Mouse (Mus musculus) forebrain, embryonic 12.5 days (tissue): ENCODE measurements around the gene BC061212. TPM values are rescaled to one million over a fixed set of nuclear protein-coding genes. Genes with fewer than 3 reads are reported as not detected.
"Not testable (repeated sequence)": the region's sequence is repeated elsewhere in the genome, so short reads cannot be mapped to it uniquely, and the experiment has no call there.

Experiments used
- ATAC-seq: fragments of 200-750 bp; cut with Nextera tagmentation; 2 replicates; pipeline ENCODE4 v1.8.0; 2017; ENCODE audit warnings: moderate TSS enrichment; ENCODE audit not compliant: low FRiP score
- H3K27ac ChIP-seq: fragments of 300-500 bp; sonication (generic); 2 replicates; pipeline ENCODE4 v1.5.1; 2016; ENCODE audit warnings: mild to moderate bottlenecking
- H3K27me3 ChIP-seq: fragments of 300-500 bp; sonication (generic); 2 replicates; pipeline ENCODE4 v1.6.1; 2016; ENCODE audit warnings: mild to moderate bottlenecking
- H3K36me3 ChIP-seq: fragments of 300-500 bp; sonication (generic); replicated peaks from 2 replicates; pipeline ENCODE4 v1.6.1; 2016; ENCODE audit warnings: mild to moderate bottlenecking
- H3K4me1 ChIP-seq: fragments of 300-500 bp; sonication (generic); 2 replicates; pipeline ENCODE4 v1.6.1; 2016
- H3K4me2 ChIP-seq: fragments of 300-500 bp; sonication (generic); 2 replicates; pipeline ENCODE4 v1.6.1; 2016; ENCODE audit warnings: mild to moderate bottlenecking, moderate library complexity
- H3K4me3 ChIP-seq: fragments of 300-500 bp; sonication (generic); replicated peaks from 2 replicates; pipeline ENCODE4 v1.5.1; 2016; ENCODE audit warnings: mild to moderate bottlenecking
- H3K9ac ChIP-seq: fragments of 300-500 bp; sonication (generic); 2 replicates; pipeline ENCODE4 v1.6.1; 2016; ENCODE audit warnings: mild to moderate bottlenecking
- H3K9me3 ChIP-seq: fragments of 300-500 bp; sonication (generic); 2 replicates; pipeline ENCODE4 v1.6.1; 2016
- WGBS: fragments of 180-500 bp; shearing (Covaris S2); methylation state at CpG from one replicate; pipeline ENCODE4 v1.1.7; 2016; 5-methylcytosine and 5-hydroxymethylcytosine counted together
- polyA plus RNA-seq: library from polyadenylated mRNA; unstranded; fragments of >200 nt; fragmentation: Nextera tagmentation; extraction: Ambion mirVana; gene quantifications from 2 replicates; pipeline ENCODE4 v1.2.1, GENCODE M21; 2016

Gene BC061212
- not detected in 2 replicates for polyA plus RNA-seq

DNA sequence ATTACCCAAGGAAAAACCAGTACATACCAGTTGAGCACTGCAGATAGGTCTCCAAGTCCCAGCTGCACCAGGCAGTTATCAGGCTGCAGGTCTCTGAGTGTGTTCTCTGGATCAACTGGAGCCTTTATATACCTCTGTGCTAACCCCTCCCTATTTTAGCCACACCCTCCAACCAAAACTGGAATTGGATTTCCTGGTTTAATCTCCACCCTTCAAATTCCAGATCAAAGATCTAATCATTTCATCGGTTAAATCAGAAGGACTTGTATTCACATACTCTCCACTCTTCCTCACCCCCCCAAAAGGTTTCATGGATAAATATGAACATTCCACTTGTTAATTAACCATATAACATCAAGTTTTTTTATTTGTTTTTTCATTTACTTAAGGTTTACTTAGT lies at the start of gene BC061212:
TSS of gene BC061212 (minus strand) at position 101 of the 400 bp plus-strand sequence.
- H3K4me2 ChIP-seq, H3K9ac ChIP-seq: not testable (repeated sequence)
- no CpG with 5 or more reads among the region's 1 CpGs for WGBS

GRCm38 (mm10) chr5:94076085-94076484 lies 5.7 kb upstream of the BC061212 start, which contains the start of gene Gm6351:
Gene Gm6351, plus strand, starts transcription at chr5:94076385.
- H3K27me3 ChIP-seq, H3K9ac ChIP-seq, H3K4me3 ChIP-seq, H3K27ac ChIP-seq, H3K4me2 ChIP-seq, H3K9me3 ChIP-seq, H3K4me1 ChIP-seq, H3K36me3 ChIP-seq, ATAC-seq: not testable (repeated sequence)
- WGBS = no CpG with 5 or more reads among the region's 3 CpGs

More for the DNA sequence above, at the start of gene BC061212:
- not testable (repeated sequence) for H3K27me3 ChIP-seq, ATAC-seq, H3K9me3 ChIP-seq, H3K36me3 ChIP-seq, H3K4me3 ChIP-seq, H3K27ac ChIP-seq, H3K4me1 ChIP-seq

Other genes with a start within 250 kb of the BC061212 start
- not detected in 2 replicates for gene Gm7792, start 226.8 kb downstream of the BC061212 start, polyA plus RNA-seq
- not detected in 2 replicates for gene Gm16429, start 141.5 kb downstream of the BC061212 start, polyA plus RNA-seq
- not detected in 2 replicates for gene Gm6351, start 5.8 kb upstream of the BC061212 start, polyA plus RNA-seq
- not detected in 2 replicates for gene Gm3106, start 147.5 kb upstream of the BC061212 start, polyA plus RNA-seq
- gene A430089I19Rik, start 236.3 kb upstream of the BC061212 start, polyA plus RNA-seq = not detected in 2 replicates
- gene Gm6502, start 243.9 kb upstream of the BC061212 start, polyA plus RNA-seq = not detected in 2 replicates